ENCODE assay signal across 24 mouse cellular contexts in the genomic region with DNA sequence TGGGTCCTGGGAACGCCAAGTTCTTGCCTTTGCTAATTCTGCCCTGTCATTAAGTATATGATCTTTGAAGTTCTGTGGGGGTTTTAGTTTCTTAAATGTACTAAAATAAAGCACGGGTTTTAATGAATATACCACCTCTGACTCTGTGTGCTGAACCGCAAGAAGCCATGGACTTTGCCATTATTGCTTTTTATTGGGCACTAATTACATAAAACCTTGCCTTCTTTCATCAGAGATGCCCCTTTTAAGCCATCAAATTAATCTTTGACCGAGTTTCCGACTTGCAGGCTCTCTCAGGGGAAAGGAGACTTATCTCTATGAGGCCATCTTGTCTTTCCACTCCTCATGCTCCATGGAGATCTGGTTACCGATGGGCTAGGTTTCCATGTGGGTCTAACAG. TPM values are rescaled to one million over a fixed set of nuclear protein-coding genes. Genes with fewer than 3 reads are reported as not detected.
"Had no signal": no experiment of that assay in that cellular context is flagged by ENCODE, and none has a peak within 500 bp of the region (broad histone marks: within the 10 kb centered on the region; RNA-seq: fewer than 3 reads in every experiment).

No protein-coding gene starts in this region.

- H3K27me3 ChIP-seq: heart, embryonic 13.5 days; heart, embryonic 15.5 days; limb, embryonic 13.5 days; limb, embryonic 15.5 days; liver, embryonic 12.5 days had no signal

- DNase-seq: forebrain, postnatal 0 days; gastrocnemius, postnatal 14 days; gastrocnemius, postnatal 36 days; heart, adult 2 months; heart, postnatal 14 days; heart, postnatal 36 days; kidney, adult 18-20 months; kidney, postnatal 10 days; layer of hippocampus, adult 9-11 months; layer of hippocampus, postnatal 36 days; left cerebral cortex, postnatal 4 days had no signal

- ATAC-seq: forebrain, postnatal 0 days; hindbrain, embryonic 16.5 days; inflammation-experienced regulatory T-cells, adult 6 months; liver, embryonic 12.5 days had no signal

- H3K9ac ChIP-seq: forebrain, postnatal 0 days; heart, embryonic 13.5 days; heart, embryonic 15.5 days; hindbrain, embryonic 14.5 days; limb, embryonic 13.5 days; limb, embryonic 15.5 days; liver, embryonic 12.5 days; liver, embryonic 14.5 days had no signal

- H3K36me3 ChIP-seq: heart, embryonic 13.5 days; heart, embryonic 15.5 days; limb, embryonic 13.5 days; limb, embryonic 15.5 days; liver, embryonic 12.5 days had no signal

- H3K4me1 ChIP-seq: heart, embryonic 13.5 days; heart, embryonic 15.5 days; limb, embryonic 13.5 days; limb, embryonic 15.5 days had no signal

- H3K4me3 ChIP-seq: heart, adult 2 months; heart, embryonic 13.5 days; heart, embryonic 15.5 days; limb, embryonic 13.5 days; limb, embryonic 15.5 days; liver, embryonic 12.5 days had no signal

- H3K4me2 ChIP-seq: heart, embryonic 11.5 days; heart, embryonic 13.5 days; heart, embryonic 15.5 days; hindbrain, embryonic 14.5 days; limb, embryonic 13.5 days; limb, embryonic 15.5 days; liver, embryonic 12.5 days had no signal

- H3K9me3 ChIP-seq: heart, embryonic 15.5 days; limb, embryonic 13.5 days; limb, embryonic 15.5 days; liver, embryonic 12.5 days had no signal

- H3K27ac ChIP-seq: heart, adult 2 months; heart, embryonic 13.5 days; heart, embryonic 15.5 days; hindbrain, embryonic 14.5 days; limb, embryonic 13.5 days; limb, embryonic 15.5 days; liver, embryonic 12.5 days; liver, embryonic 14.5 days had no signal

RNA-seq across cellular contexts. Expression of a gene that starts 20.8 kb away (rescaled TPM):
- total RNA-seq: forebrain, postnatal 0 days; gastrocnemius, postnatal 14 days; gastrocnemius, postnatal 36 days; hematopoietic stem cell, adult 5-6 weeks had no signal
- polyA plus RNA-seq: forebrain, postnatal 0 days; hindbrain, embryonic 11.5 days; inflammation-experienced regulatory T-cells, adult 6 months; limb, embryonic 11.5 days; limb, embryonic 13.5 days had no signal
